Mouse (Mus musculus) cortical plate, adult 2 months (tissue): ENCODE data around the gene Gm5447. TPM values are rescaled to one million over a fixed set of nuclear protein-coding genes. Genes with fewer than 3 reads are reported as not detected.
A peak's percentile ranks its signal among the peaks of the same experiment; 100 is the strongest.

Experiments used
- H3K27ac ChIP-seq: fragments of 200-500 bp; 2 replicates; pipeline ENCODE4 v1.5.1; 2012; ENCODE audit warnings: low read length, control low read depth, inconsistent platforms; ENCODE audit not compliant: insufficient read depth
- H3K4me1 ChIP-seq: fragments of 200-500 bp; 2 replicates; pipeline ENCODE4 v1.6.1; 2011; ENCODE audit warnings: low read length; ENCODE audit not compliant: control insufficient read depth, insufficient read depth
- H3K4me3 ChIP-seq: fragments of 200-500 bp; 2 replicates; pipeline ENCODE4 v1.5.1; 2011; ENCODE audit warnings: mild to moderate bottlenecking, low read length, control low read depth; ENCODE audit not compliant: insufficient read depth
- CTCF ChIP-seq: fragments of 200-500 bp; IDR thresholded peaks from 2 replicates; pipeline ENCODE4 v1.5.1; 2011; ENCODE audit warnings: mild to moderate bottlenecking, control low read depth, low read length; ENCODE audit not compliant: insufficient read depth; ENCODE audit errors: extremely low read depth
- POLR2A ChIP-seq: fragments of 200-500 bp; IDR thresholded peaks from 2 replicates; pipeline ENCODE4 v1.6.1; 2011; ENCODE audit warnings: mild to moderate bottlenecking, low read length, control low read depth; ENCODE audit not compliant: insufficient read depth; ENCODE audit errors: extremely low read depth
- polyA plus RNA-seq: library from polyadenylated mRNA; depleted of rRNA; stranded (reverse); fragments of >200 nt; gene quantifications from 2 replicates; pipeline ENCODE4 v1.2.3, GENCODE M21; 2012

The Gm5447 gene
- polyA plus RNA-seq, 1 experiment = not detected

DNA sequence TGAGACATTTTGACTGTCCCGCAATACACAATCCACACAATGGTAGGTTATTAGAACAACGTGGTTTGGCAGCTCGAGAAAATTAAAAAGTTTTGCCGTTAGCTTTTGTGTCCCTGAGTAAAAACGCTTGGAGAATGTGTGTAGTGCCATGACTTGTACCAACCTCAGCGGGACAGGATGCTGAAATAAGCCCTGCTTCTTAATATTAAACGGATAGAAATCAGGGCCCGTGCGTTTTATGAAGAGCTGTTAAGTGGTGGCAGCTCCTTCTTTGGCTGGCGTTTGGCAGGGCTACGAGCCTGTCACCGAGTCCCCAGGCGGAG lies 11.2 kb downstream of the Gm5447 start:
- Histone ChIP-seq H3K4me1 (no peaks in the 10 kb centered on the region), H3K4me3 (peak overlapping the region; percentile 14), H3K27ac (peak overlapping the region; percentile 88)
- TF ChIP-seq CTCF = no peak
- no peak for TF ChIP-seq POLR2A

DNA sequence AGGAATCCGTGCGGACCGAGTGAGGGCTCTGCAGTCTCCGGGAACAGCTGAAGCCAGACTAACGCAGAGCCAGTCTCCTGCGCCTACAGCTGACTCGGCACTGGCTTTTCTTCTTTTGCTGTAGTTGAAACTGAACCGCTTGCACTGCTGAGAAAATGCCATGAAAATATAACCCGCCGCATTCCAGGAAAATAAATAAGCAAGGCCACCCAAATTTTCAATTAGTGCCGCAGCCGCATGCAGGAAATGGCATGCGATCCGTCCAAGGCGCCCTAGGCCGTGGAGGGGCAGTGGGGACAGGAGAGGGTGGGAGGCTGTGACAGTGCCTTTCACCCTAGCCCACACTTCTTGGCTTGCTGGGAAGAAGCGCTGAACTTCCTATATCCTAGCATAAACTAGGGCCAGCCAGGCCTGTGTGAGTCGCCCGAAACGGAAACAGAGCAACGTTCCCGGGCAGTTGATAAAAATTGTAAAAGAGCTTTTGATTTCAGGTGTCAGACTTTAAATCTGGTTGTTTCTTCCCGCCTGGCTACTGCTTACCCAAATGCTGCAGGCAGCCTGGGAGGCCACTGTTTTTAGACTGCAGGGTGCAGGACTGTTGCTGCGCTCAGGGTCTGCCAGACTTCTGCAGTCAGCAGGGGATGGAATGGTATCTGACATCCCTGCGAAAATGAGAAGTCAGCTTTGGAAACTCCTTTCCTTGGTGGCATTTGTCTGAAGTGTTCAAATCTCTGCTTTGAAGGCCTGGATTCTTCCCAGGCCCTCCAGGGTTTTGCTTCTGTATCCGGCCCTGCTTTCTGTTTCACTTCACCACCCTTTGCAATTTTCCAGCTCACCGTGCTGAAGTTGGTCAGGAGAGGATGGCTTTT lies 11.8 kb downstream of the Gm5447 start:
- H3K4me1 ChIP-seq = no peaks in the 10 kb centered on the region
- TF ChIP-seq CTCF (no peak), POLR2A (no peak)
- peak overlapping the region; percentile 14 for H3K4me3 ChIP-seq
- H3K27ac ChIP-seq = peak overlapping the region; percentile 88

DNA sequence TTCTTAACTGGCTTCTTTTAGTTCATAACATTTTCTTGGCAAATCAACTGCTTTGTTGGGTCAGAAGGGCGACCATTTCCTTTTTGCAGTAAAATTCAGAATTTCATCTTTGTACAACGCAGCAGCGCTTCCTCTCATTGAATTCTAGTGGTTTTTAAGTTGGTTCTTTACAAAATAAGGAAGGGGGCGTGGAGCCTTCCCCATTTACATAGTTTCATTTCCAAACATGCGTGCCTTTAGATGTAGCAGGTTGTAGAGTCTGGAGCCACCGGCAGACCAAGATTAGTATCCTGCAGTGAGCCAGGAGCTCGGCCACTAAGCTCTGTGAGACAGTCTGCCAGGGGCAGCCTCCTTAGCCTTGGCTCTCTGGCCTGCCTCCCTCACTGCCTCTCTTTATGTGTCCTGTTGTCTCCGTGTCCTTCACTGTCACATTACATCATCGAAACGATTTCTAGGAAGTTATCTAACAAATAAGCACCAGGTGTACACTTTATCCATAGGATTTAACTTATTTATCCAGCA lies 13.0 kb downstream of the Gm5447 start:
- H3K4me3 ChIP-seq = no peak overlapping the region
- H3K4me1 ChIP-seq = no peaks in the 10 kb centered on the region
- peak overlapping the region; percentile 88 for H3K27ac ChIP-seq
- TF ChIP-seq CTCF (no peak), POLR2A (no peak)

DNA sequence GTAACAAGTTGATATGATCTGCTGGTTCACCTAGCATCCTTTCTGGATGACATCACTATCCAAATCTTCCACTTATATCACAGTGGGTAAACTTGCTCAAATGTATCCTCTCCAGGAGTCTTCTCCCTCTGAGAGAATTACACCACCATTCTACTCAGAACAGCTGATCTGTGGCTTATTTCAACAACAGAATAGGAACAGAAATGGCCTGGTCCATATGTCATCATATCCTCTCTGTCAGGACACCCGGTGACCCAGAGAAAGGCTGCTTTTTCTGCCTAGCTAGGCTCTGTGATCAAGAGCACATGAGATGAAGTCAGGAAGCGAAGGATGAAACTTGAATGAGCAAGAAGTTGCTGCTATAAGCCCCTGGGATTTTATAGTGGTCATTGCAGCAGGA lies 13.7 kb downstream of the Gm5447 start:
- Histone ChIP-seq H3K4me1 (no peaks in the 10 kb centered on the region), H3K27ac (no peak overlapping the region), H3K4me3 (no peak overlapping the region)
- no peak for TF ChIP-seq POLR2A
- no peak for TF ChIP-seq CTCF

DNA sequence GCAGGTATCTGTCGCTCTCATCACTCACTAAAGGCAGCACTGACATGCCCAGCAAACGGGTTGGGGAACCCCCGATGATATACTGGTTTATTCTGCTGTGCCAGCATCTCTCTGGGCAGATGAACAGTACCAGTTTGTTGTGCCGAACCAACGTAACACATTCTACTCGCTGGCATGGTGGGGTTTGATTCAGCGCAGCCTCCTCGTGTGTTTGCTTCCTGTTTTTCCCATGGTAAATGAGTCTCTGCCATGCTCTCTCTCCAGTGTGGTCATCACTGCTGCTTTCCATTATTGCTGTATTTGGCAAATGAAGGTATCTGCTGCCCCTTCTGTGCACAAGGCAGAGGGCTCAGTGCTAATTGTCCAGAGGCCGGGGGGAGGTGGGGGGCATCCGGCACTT lies 15.7 kb downstream of the Gm5447 start:
- H3K4me1 ChIP-seq = no peaks in the 10 kb centered on the region
- no peak overlapping the region for H3K4me3 ChIP-seq
- no peak overlapping the region for H3K27ac ChIP-seq
- no peak for TF ChIP-seq CTCF
- no peak for TF ChIP-seq POLR2A

DNA sequence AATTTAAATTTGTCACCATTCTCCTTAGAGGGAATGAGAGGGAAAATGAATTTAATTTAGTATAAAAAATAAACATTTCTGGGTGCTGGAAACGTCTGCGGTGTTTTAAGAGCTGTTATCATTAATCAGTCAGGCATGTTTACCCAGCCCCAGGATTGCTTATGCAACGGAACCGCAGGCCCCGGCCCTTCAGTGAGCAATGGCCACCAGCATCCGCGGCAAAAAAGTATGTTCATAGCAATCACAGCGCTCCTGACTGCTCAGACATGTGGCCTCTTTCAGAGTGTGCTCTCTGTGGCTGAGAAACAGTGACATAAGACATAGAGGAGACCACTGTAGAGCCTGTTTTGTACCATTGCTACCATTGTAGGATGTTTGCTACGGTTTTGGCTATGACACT lies 16.2 kb downstream of the Gm5447 start:
- Histone ChIP-seq H3K4me1 (no peaks in the 10 kb centered on the region), H3K4me3 (no peak overlapping the region), H3K27ac (no peak overlapping the region)
- no peak for TF ChIP-seq POLR2A
- TF ChIP-seq CTCF = no peak

DNA sequence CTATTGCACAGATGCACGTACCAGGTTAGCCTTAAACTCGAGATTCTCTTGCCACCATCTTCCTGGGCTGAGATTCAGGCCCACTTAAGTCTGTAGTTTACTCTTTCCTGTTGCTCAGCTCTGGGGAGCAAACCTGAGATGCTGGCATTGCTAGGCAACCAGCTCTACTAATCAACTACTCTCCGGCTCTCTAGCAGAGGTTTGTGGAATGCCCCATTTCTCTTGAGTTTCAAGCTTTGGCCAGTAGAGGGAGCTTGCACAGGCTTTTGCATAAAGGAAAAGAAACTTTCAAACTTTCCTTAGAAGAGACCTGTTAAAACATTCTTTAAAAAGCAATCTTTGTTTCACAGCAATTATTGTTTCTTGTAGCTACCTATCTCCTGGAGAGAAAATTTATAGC lies 19.8 kb downstream of the Gm5447 start:
- no peaks in the 10 kb centered on the region for H3K4me1 ChIP-seq
- no peak overlapping the region for H3K27ac ChIP-seq

DNA sequence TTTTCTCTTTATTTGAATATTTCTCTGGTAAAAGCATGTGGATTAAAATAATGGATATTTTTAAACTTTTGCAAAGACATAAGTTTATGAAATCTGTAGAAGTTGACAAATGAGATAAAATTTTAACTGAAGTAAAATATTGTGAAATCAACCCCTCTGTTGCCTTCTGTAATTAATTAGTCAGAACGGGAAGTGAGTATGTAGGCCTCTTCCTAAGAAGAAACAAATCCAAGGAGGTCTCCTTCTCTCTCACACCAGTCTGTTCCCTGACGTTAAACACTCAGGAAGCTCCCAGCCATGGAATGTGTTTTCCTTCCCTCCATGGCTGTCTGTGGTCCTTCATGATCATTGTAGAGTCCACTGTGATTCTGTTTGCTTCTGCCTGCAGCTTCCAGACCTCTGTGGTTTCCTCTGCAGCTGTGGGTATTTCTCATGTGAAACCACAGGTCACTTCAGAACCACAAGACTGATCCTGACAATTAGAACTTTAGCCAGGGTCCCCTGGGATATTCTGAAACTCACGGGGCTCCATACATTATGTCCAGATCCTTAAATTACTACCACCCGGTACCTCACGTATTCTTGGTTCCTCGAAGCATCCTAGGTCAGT lies 20.4 kb downstream of the Gm5447 start:
- no peak overlapping the region for H3K4me3 ChIP-seq
- H3K4me1 ChIP-seq = no peaks in the 10 kb centered on the region
- no peak overlapping the region for H3K27ac ChIP-seq
- TF ChIP-seq POLR2A (no peak), CTCF (no peak)

More for the DNA sequence above, 19.8 kb downstream of the Gm5447 start:
- TF ChIP-seq CTCF (peak; percentile 43; the same call in 1 of the 2 replicates), POLR2A (no peak)
- H3K4me3 ChIP-seq = no peak overlapping the region

DNA sequence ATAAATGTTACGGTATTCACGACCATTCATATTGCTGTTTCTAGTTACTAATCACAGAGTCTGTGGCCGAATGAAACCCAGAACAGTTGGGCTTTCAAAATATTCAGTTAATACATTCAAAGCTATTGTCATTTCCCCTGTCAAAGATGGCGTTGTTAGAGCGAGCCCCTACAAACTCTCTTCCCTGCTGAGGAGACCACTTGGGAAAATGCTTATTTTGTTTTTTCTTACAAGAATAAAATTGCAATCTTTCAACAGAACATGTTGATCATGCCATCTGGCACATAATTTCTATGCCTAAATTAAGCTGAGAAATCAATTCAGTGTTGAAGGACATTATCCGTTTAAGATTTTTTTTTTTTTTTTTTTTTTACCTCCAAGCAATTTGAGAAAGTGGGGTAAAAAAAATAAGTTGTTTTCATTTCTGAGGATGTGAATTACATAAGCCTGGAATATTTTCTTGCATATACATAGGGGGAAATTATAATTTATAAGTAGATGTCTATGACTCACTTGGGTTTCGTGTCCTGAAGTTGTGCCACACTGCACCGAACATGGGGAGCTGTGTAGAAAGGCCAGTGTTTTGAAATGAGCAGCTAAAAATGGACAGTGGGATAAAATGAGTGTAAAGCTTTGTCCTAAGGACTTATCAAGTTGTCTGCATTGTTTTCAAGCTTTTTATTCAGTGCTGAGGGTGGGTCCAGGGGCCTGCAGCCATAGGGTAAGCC lies 23.7 kb downstream of the Gm5447 start:
- Histone ChIP-seq H3K27ac (no peak overlapping the region), H3K4me3 (no peak overlapping the region), H3K4me1 (no peaks in the 10 kb centered on the region)
- TF ChIP-seq CTCF (no peak), POLR2A (no peak)

DNA sequence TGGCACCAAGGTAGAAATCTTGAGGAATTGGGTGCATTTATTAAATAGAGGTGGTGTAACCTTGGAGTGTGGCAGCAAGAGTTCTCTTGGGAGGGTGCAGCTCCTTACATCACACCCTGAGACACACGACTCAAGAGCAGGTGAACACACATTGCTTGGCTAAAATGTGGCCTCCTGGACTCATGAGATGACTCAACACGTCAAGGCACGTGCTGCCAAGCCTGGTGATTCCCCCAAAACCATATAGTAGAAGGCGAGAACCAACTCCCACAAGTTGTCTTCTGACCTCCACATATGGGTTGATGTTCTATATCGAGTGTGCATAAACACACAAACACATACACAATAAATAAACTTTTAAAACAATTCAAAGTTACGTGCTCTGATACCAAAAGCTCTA lies 25.8 kb downstream of the Gm5447 start:
- no peak for TF ChIP-seq POLR2A
- H3K27ac ChIP-seq = no peak overlapping the region
- H3K4me3 ChIP-seq = no peak overlapping the region
- H3K4me1 ChIP-seq = no peaks in the 10 kb centered on the region
